Mouse (Mus musculus): Measurements from ENCODE around the gene Syngr1. TPM values are rescaled to one million over a fixed set of nuclear protein-coding genes. Genes with fewer than 3 reads are reported as not detected.

The Syngr1 gene
- total RNA-seq, 2 experiments from 2014 or later, result 175 to 191 TPM

GRCm38 (mm10) chr15:80140302-80140701, 49.2 kb downstream of the Syngr1 start:
- no peak for DNase-seq

GRCm38 (mm10) chr15:80140878-80141277, 49.7 kb downstream of the Syngr1 start:
- intact Hi-C loops (cut with DNase I), result no loop called here
- no peak for DNase-seq

More at GRCm38 (mm10) chr15:80140302-80140701, 49.2 kb downstream of the Syngr1 start:
- intact Hi-C loops (cut with DNase I), result no loop called here

DNA sequence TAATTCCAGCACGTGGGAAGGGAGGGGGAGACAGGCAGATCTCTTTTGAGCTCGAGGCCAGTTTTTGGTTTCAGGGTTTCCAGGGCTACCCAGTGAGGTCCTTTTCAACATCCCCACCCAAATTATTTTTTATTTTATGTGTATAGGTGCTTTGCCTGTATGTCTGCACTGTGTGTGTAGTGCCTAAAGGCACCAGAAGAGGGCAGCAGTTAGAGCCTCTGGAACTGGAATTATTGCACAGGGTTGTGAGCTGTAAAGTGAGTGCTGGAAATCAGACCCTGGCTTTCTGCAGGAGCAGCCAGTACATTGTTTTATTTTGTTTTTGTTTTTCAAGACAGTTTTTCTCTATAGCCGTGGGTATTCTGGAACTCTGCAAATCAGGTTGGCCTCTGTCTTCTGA, 51.0 kb downstream of the Syngr1 start:
- intact Hi-C loops (cut with DNase I), result no loop called here

GRCm38 (mm10) chr15:80143760-80144159, 52.6 kb downstream of the Syngr1 start:
- DNase-seq, result no peak
- intact Hi-C loops (cut with DNase I), result no loop called here

More for the DNA sequence above, 51.0 kb downstream of the Syngr1 start:
- DNase-seq, result no peak

DNA sequence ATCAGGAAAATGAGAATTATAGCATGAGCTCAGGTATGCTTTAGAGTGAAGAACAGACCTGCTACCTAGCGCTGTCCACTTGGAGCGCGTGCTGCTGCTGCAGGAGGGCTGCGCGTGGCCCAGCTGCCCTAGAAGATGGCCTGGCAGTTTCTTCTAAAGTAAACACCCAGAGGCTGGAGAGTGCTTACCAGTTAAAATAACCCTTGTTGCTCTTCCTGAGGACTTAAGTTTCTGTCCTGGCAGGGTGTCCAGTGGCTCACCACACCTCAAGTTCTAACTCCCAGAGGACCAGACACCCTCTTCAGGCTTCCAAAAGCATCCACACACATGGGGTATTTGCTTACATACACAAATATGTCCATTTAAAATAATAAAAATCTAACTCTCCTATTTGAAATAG, 54.3 kb downstream of the Syngr1 start:
- DNase-seq, result no peak
- intact Hi-C loops (cut with DNase I), result no loop called here

GRCm38 (mm10) chr15:80146153-80146552, 55.0 kb downstream of the Syngr1 start:
- intact Hi-C loops (cut with DNase I), result no loop called here

DNA sequence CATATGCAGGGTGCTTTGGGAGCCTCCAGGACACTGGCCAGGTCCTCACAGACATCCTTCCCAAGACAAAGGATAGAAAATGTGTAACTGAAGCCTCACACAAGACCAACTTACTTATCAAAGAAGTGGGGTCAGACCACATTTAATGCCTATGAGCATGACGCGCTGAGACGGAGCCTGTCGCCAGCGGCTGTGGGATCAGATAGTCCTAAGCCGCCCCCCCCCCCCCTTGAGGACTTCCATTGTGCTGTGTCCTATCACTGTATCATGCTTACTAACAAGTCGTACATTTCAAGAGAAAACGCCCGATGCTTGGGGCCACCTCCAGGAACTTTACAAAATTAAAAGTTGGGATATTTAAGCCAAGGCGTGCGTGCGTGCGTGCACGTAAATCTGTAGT, 56.0 kb downstream of the Syngr1 start:
- intact Hi-C loops (cut with DNase I), result no loop called here

More at GRCm38 (mm10) chr15:80146153-80146552, 55.0 kb downstream of the Syngr1 start:
- no peak for DNase-seq

DNA sequence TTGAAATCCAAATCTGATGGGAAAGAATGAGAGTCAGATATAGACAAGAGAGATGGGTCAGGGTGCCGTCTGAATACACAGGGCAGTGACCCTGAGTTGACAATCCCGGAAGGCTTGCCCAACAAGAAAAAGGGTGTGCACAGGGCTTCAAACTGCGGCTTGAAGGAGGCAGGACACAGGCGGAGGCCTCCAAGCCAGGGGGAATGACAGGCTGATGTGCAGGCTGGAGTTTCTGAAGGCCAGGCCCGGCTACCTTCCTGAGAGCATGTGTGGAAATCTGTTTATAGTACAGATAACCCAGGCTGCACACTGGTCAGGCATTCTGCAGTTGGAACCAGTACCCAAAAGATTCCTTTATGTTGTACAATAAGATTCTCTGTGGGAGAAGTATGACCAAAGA, 56.4 kb downstream of the Syngr1 start:
- intact Hi-C loops (cut with DNase I), result no loop called here
- no peak for DNase-seq

More for the DNA sequence above, 56.0 kb downstream of the Syngr1 start:
- no peak for DNase-seq

GRCm38 (mm10) chr15:80148565-80148964, 57.4 kb downstream of the Syngr1 start:
- intact Hi-C loops (cut with DNase I), result no loop called here
- no peak for DNase-seq

DNA sequence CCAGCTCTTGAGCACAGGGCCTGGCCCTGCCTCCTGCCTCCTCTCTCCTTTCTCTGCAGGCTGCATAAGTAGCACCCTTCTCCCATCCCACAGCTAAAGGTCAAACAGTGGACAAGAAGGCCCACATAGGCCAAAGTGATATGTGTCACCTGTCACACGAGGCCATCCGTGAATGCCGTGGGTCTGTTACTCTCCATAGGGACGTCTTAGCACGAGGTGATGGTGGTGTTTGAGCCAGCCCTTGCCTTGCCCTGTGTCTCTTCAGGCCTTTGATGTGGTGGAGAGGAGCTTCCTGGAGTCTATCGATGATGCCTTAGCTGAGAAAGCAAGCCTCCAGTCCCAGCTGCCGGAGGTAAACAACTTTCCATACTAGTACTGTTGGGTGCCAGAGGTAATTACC, 58.4 kb downstream of the Syngr1 start:
- DNase-seq, result no peak
- intact Hi-C loops (cut with DNase I), result no loop called here

- no peak for DNase-seq
- intact Hi-C loops (cut with DNase I), result no loop called here
Observed at GRCm38 (mm10) chr15:80152663-80153062, 61.5 kb downstream of the Syngr1 start.

GRCm38 (mm10) chr15:80153757-80154156, 62.6 kb downstream of the Syngr1 start:
- intact Hi-C loops (cut with DNase I), result no loop called here
- no peak for DNase-seq

- no peak for DNase-seq
- intact Hi-C loops (cut with DNase I), result no loop called here
Observed at GRCm38 (mm10) chr15:80155707-80156106, 64.6 kb downstream of the Syngr1 start.

GRCm38 (mm10) chr15:80157197-80157943, 66.2 kb downstream of the Syngr1 start:
- intact Hi-C loops (cut with DNase I), result no loop called here
- DNase-seq, result no peak

DNA sequence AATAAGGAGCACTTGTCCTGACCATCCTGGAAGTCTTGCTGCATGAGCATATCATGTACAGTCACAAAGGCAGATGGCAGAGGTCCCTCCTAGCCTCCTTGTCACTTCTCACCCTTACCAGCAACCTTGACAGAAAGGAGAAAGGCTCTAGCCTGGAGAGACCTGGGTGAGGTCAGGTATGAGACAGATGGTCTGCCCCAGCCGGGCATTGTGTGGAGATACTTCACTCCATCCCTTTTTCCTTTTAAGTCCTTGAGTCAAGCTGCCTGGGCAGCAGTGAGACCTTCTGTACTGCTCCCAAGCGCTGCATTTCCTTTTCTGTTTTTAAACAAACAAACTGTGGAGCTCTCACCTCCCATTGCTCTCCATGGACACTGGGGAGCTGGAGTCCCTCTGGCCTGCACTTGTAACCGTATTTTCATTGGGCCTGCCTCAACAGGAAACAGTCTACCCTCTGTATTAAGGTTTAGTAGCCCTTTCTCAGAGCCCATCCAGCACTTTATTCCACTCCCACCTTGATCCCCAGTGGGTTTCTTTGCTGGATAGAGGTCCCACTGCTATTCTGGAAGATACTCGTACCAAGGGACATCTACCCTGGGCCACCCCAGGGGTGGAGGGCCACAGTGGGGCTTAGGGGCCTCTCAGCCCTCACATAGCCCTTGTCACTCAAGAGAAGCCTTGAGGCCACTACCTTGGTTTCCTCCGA, 67.0 kb downstream of the Syngr1 start:
- intact Hi-C loops (cut with DNase I), result no loop called here
- DNase-seq, result no peak

DNA sequence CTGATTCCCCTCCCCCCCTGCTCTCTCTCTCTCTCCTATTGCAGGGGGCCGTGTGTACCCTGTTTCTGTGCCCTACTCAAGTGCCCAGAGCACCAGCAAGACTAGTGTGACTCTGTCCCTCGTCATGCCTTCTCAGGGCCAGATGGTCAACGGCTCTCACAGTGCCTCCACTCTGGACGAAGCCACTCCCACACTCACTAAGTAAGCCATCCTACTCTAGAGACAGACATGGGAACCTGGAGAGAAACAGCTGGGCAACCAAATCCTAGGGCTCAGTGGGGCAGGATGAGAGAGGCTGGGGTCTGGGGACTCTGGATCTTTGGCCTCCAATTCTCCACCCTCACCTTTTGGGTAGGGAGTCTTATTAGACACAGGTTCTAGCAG, 67.6 kb downstream of the Syngr1 start:
- intact Hi-C loops (cut with DNase I), result no loop called here
- no peak for DNase-seq

DNA sequence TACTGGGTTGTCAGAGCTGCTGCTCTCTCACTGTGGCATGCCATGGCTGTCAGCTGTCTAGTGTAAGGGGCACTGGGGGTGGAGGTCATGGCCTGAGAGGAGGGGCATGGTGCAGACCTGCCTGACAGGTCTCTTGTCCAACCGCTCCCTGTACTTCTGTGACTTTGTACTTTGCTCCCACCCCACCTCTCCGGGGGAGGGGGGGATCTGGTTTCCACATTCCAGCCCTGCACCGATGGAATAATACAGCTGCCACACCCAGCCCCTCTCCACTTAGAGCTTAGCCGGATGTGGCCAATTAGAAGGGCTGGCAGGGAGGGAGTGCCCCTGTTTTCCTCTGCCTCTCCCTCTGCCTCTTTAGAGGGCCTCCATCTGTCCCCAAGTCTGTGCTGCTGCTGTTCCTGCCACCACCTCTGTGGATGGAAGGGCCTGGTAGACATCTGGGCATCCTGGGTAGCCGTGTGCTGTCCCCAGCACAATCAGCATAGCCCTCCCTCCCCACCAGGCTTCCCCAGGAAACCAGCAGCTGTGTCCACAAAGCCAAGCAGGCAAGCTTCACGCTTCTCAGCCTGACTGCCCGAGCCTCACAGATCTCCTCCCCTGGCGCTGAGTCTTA, 68.3 kb downstream of the Syngr1 start:
- intact Hi-C loops (cut with DNase I), result no loop called here
- peak; percentile 17 for DNase-seq

- intact Hi-C loops (cut with DNase I), result no loop called here
- no peak for DNase-seq
Observed at GRCm38 (mm10) chr15:80160223-80160622, 69.1 kb downstream of the Syngr1 start.

DNA sequence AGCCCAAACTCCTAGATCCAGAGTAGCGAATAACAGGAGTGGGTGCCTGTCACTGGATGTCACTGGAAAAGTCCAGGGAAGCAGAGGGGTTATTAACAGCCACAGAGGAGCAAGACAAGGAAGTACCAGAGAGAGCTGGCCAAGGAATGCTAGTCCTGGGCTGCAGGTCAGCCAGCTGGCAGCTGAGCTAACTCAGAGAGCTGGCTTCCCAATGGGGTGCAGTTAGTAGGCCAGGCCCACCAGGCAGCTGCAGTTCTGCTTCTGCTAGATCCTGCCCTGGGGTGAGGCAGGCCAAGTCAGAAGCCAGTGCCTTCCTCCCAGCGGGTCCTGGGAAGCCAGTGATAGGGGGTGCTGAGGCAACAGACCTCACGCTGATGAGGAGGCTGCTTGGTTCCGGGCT, 69.6 kb downstream of the Syngr1 start:
- intact Hi-C loops (cut with DNase I), result no loop called here
- DNase-seq, result peak; percentile 50

GRCm38 (mm10) chr15:80161199-80161598, 70.1 kb downstream of the Syngr1 start:
- intact Hi-C loops (cut with DNase I), result no loop called here
- peak; percentile 16 for DNase-seq

DNA sequence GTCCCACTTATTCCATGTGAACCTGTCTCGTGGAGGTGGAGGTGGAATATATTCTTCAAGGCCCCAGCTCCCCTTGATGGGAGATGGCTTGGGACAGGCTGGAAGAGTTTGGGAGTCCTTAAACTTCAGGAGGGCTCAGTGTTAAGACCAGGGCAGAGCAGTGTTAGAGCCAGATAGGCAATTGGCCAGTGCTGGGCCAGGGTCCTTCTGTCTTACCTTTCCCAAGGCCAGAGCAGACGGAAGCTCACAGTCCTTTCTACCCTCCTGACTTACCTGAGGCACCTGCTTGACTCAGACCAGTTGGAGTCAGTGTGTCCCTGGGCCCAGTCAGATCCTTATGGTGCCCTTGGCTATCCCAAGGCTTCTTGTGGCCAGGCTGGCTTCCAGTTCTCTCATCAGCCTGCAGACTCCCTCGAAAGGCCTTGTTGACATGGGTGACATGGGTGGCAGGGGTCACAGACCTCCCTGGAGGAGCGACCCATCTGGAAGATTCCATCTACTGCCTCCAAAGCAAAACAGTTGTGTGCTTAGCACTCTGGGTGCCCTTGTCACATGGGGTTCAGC, 71.3 kb downstream of the Syngr1 start:
- intact Hi-C loops (cut with DNase I), result no loop called here
- DNase-seq, result no peak

All from left cerebral cortex, postnatal 4 days (tissue).